Mouse (Mus musculus): ENCODE data around the gene Rhof. TPM values are rescaled to one million over a fixed set of nuclear protein-coding genes. Genes with fewer than 3 reads are reported as not detected.

Rhof gene
- total RNA-seq, 2 experiments from 2014 or later: 48.5 to 48.9 TPM

DNA sequence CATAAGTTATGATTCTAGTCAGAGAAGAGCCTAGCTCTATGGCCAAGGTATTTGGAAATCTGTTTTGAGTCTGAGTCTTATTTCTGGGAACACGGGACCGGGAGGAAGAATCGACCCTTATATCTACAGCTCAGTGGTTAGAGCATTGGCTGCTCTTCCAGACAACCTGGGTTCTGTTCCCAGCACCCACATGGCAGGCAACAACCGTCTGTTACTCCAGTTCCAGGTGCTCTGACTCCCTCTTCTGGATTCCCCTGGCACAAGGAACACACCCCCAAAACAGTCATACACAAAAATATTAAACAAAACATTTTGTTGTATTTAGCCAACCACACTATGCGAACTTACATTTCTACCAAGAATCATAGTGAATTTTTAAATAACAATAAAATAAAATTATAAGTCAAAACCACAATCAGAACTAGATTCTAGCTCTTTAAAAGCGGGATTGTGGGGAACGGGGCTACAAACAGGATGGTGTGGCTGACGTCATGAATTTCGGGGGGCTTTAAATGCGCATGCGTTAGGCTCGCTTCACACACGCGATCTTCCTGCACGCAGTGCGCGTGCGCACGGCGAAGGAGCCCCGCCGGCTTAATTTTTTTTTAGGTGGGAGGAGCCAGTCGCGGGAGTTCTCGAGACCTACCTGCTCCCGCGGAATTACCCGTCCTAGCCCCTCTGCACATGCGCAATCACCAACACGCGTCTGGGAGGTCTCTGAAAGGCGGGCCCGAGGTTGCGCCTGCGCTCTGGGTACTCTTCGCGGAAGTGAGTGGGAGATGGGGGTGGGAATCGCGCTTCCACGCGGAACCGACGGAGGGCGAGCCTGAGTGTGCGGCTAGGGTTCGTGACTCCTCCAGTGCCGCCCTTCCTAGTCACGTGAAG is 74.9 kb downstream of the Rhof start:
- H3K27ac ChIP-seq: peak overlapping the region; percentile 88
- intact Hi-C loops (cut with DNase I): loop anchor here (1.0 kb wide), 1 partner anchor 19 kb away; no protein-coding TSS in a partner anchor
- peak; percentile 46 for TF ChIP-seq CTCF (IDR thresholded peaks at IDR 0.05)
- peak; percentile 98 to 99 for DNase-seq (ENCODE audit: extremely low spot score in 1 of 2, low spot score in 2 of 2)
- H3K4me3 ChIP-seq: peak overlapping the region; percentile 44

Other genes with a start within 250 kb of the Rhof start
- gene Kdm2b, start 142.9 kb downstream of the Rhof start, total RNA-seq (2021): 10 to 100 TPM; 25.4 to 27.4 TPM
- gene Orai1, start 117.6 kb downstream of the Rhof start, total RNA-seq (2021): 1 to 10 TPM; 6.9 to 9.5 TPM
- gene Morn3, start 85.7 kb downstream of the Rhof start, total RNA-seq (2021): not detected
- 10 to 100 TPM; 16.0 to 16.2 TPM for gene Tmem120b, start 64.3 kb downstream of the Rhof start, total RNA-seq (2021)
- 10 to 100 TPM; 32.4 to 42.2 TPM for gene Setd1b, start 9.5 kb upstream of the Rhof start, total RNA-seq (2021)
- 10 to 100 TPM; 23.4 to 24.9 TPM for gene Psmd9, start 36.7 kb upstream of the Rhof start, total RNA-seq (2021)
- not detected for gene Hpd, start 50.0 kb upstream of the Rhof start, total RNA-seq (2021)
- gene Wdr66, start 119.4 kb upstream of the Rhof start, total RNA-seq (2021): 1 to 10 TPM; 6.0 to 6.2 TPM
- 10 to 100 TPM; 65.4 to 68.2 TPM for gene Bcl7a, start 211.1 kb upstream of the Rhof start, total RNA-seq (2021)

Measured in left cerebral cortex, adult 2 months (tissue).